Mouse (Mus musculus) right cerebral cortex, postnatal 25 days (tissue): ENCODE data around the gene Klhl41.

Experiments
- DNase-seq: peaks from one replicate; pipeline ENCODE4 v3.0.0; 2022

Gene Klhl41

GRCm38 (mm10) chr2:69684488-69684887, 14.6 kb downstream of the Klhl41 start:
- DNase-seq, result no peak

- DNase-seq, result no peak
Measured at GRCm38 (mm10) chr2:69690214-69690613, 20.3 kb downstream of the Klhl41 start.

- DNase-seq, result no peak
Measured at GRCm38 (mm10) chr2:69690843-69691242, 20.9 kb downstream of the Klhl41 start.

GRCm38 (mm10) chr2:69693501-69693900, 23.6 kb downstream of the Klhl41 start:
- no peak for DNase-seq

GRCm38 (mm10) chr2:69700446-69700845, 30.5 kb downstream of the Klhl41 start:
- no peak for DNase-seq

GRCm38 (mm10) chr2:69712171-69712570, 42.3 kb downstream of the Klhl41 start:
- DNase-seq, result peak; percentile 16

GRCm38 (mm10) chr2:69712981-69713625, 43.2 kb downstream of the Klhl41 start, which contains the start of gene Fastkd1:
Fastkd1 (minus strand) TSS chr2:69713516.
- peak; percentile 89 for DNase-seq

GRCm38 (mm10) chr2:69713626-69714014, 43.7 kb downstream of the Klhl41 start:
- no peak for DNase-seq

GRCm38 (mm10) chr2:69714126-69714525, 44.2 kb downstream of the Klhl41 start:
- no peak for DNase-seq

GRCm38 (mm10) chr2:69716483-69716882, 46.6 kb downstream of the Klhl41 start:
- DNase-seq, result no peak

- no peak for DNase-seq
Measured at GRCm38 (mm10) chr2:69719121-69719520, 49.2 kb downstream of the Klhl41 start.

- no peak for DNase-seq
Measured at GRCm38 (mm10) chr2:69722273-69722649, 52.3 kb downstream of the Klhl41 start, which contains the start of gene Ppig. Ppig (plus strand) TSS chr2:69722545.

GRCm38 (mm10) chr2:69722650-69723518, 53.0 kb downstream of the Klhl41 start:
- peak; percentile 95 for DNase-seq

- DNase-seq, result no peak
Measured at GRCm38 (mm10) chr2:69723519-69723825, 53.6 kb downstream of the Klhl41 start.
